Mouse (Mus musculus): ENCODE measurements around the gene Gm10563. TPM values are rescaled to one million over a fixed set of nuclear protein-coding genes. Genes with fewer than 3 reads are reported as not detected.

Gm10563 gene
- not detected for total RNA-seq (2023)

DNA sequence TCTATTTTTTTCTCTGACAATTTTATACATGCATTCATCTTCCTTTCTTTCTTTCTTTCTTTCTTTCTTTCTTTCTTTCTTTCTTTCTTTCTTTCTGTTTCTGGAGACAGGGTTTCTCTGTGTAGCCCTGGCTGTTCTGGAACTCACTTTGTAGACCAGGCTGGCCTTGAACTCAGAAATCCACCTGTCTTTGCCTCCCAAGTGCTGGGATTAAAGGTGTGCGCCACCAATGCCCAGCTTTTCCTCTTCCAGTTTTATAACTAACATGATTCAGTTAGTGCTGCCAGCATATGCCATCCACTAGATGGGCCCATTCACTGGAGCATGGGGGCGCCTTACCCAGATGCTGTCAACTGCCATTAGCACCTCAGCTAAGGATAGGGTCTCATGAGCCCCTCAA lies at the start of gene Gm10563:
Gm10563 (minus strand) TSS at position 101 of the 400 bp plus-strand sequence.

DNA sequence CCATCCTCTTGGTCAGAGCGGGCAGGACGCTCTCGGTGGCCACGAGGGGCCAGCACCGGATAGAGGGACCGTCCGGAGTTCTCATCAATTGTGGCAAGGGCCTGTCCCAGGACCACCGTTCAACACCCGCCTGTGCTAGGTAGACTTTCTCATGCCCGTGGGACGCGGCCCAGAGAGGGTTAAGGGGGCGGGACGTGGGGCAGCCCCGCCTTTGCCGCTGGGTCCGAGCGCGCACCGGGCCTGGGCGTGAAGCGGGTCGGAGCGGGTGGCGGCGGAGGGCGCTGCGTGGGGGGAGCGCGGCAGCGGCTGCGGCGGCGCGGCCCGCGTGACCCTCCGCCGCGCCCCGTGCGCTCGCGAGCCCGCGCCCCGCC lies 48.9 kb upstream of the Gm10563 start, which contains the start of gene Fndc10:
Fndc10 (plus strand) TSS at position 232 of the 371 bp plus-strand sequence.

DNA sequence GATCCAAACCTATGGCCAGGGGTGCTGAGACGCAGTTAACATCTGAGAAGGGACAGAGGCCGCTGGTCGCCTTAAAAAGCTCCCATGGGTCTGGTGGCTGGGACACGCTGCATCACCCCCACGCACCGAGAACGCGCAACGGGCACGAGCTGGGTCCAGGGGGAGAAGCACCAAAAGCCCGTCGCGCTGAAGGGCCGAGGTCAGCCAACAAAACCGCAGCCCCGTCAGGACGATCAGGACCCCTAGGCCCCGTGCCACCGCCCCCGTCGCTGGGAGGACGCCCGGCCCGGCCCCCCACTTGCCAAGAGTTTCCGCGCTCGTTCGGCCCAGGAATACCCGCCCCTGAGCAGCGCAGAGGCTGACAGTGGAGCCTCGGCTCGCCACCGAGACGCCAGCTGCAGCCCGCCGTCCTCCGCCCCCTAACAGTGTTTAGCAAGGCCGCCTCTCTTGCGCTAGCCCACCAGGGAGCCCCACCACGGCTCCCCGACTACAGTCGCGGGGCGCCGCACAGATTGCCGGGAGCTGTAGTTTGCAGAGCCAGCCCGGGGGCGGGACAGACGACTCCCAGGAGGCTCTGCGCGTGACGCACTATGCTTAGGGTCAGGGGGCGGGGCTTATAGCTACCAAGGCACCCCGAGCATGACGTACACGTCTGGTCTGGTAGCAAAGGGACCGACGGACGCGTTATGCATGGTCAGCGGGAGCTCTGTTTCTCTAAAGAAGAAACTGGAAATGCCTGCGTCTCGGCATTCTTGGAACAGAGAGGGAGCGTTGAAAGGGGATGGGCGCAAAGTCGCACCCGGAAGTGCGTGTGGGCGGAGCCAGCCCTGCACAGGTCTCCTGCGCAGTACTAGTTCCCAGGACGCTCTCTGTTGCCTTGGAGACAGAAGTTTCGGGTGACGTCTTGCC lies 23.7 kb upstream of the Gm10563 start, which contains the start of gene Mib2:
Mib2 (minus strand) TSS at position 510 of the 909 bp plus-strand sequence.

DNA sequence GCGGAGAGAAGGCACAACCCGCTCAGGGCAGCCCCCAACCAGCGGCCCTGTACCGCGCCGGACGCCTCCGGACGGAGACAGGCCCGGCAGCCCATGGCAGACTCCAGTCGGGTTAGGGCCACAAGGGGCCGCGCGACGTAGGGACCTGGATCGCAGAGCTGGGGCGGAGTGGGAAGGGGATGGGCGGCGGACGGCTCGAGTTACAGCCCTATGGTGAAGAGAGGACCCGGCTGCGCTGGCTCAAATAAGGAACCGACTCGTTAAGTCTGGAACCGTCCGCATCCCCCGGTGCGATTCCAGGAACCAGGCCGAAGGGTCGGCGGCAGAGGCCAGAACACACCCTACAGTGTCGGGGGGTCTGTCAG lies 7.9 kb upstream of the Gm10563 start, which contains the start of gene Mmp23:
Mmp23 (minus strand) TSS at position 299 of the 365 bp plus-strand sequence.

DNA sequence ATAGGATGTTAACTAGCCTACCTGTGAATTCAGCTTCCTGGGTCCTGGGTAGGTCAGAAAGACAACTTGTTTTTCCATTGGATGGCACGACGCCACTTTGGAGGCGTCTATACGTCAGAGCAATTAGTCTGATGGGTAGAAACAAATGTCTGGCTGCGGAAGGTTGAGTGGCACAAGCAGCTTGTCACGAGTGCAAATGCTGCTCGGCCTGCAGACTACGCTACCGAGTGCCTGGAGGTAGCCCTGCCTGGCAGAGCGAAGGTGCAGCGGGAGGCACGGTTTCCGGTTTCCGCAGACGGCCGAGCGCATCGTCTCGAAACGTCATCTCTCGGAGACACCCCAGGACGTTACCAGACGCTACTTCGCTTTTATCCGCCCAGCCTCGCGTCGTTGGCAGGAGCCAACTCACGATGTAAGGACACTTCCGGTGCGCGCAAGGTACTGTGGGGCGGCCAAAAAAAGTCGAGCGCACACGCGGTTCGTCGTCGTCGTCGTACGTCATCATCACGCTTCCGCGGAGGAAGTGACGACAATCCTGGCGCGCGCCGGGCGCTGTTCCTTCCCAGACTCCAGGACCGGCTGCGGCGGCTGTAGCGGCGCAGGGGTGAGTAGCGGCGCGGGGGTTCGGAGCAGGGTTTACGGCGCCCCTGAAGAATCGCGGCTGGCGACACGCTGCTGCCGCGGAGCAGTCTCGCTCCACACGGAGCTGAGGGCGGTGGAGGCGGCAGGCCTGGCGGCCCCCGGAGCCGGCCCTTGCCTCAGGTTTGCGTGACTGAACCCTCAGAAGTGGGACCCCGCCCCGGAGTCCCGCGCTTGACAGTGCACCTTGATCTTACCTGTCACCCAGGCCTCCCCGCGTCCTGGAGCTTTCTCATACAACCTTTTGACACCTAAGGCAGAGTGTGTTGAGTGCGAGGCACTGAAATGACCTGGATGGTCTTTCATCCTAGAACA lies 20.6 kb downstream of the Gm10563 start, which contains the start of gene Cdk11b:
Cdk11b (plus strand) TSS at position 517 of the 954 bp plus-strand sequence.

DNA sequence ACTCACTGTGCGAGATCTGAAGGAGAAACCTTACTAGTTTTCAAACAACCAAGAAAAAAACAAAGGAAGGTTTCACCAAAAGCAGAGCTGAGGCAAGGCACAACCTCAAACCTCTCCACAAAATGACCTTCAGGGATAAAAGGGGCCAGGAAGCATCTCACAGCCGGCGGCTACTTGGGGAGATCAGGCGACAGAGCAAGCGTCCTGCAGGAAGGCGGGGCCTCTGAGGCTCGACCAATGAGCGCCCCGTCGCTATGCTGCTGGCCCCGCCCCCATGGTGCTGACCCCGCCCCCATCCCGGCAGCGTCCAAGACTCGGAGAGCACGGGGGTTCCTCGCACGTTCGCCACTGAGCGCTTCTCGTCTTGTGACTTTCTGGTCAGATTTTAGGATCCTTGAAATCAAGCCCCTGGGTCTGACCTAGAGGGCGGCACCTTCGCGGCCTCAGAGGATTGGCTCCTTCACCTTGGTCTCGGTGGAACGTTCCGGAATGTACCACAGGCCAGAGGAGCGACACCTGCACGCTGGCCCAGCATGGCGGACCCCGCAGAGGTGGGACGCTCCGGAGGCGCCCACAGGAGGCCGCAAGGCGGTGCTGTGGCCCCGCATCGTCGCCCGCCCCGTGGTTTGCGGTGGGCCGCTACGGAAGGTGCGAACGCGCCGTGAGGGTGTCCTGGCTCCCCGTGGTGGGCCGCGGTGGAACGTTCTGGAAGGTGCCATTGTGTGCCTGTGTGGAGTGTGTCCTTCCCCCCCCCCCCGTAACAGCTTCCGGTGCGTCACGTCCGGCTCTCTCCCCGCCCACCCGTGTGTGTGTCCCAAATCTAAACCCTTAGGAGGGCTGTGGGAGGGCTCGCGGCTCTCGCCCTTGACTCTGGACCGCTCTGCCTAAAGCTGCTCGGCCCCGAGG lies 43.9 kb downstream of the Gm10563 start, which contains the start of gene Slc35e2:
Slc35e2 (plus strand) TSS at position 326 of the 906 bp plus-strand sequence.

Other genes with a start within 250 kb of the Gm10563 start
- not detected for gene Gabrd, start 247.3 kb downstream of the Gm10563 start, total RNA-seq (2023)
- gene Cfap74, start 236.2 kb downstream of the Gm10563 start, total RNA-seq (2023), result 1.3 TPM
- not detected for gene Tmem52, start 176.3 kb downstream of the Gm10563 start, total RNA-seq (2023)
- gene Gnb1, start 154.0 kb downstream of the Gm10563 start, total RNA-seq (2023), result 238 TPM
- 49.7 TPM for gene Nadk, start 83.0 kb downstream of the Gm10563 start, total RNA-seq (2023)
- 32.1 TPM for gene Slc35e2, start 44.0 kb downstream of the Gm10563 start, total RNA-seq (2023)
- 173 TPM for gene Cdk11b, start 20.6 kb downstream of the Gm10563 start, total RNA-seq (2023)
- gene Mmp23, start 8.0 kb upstream of the Gm10563 start, total RNA-seq (2023), result not detected
- gene Mib2, start 23.8 kb upstream of the Gm10563 start, total RNA-seq (2023), result 43.4 TPM
- gene Fndc10, start 48.9 kb upstream of the Gm10563 start, total RNA-seq (2023), result 6.3 TPM
- gene Ssu72, start 59.4 kb upstream of the Gm10563 start, total RNA-seq (2023), result 66.8 TPM
- gene Tmem240, start 89.4 kb upstream of the Gm10563 start, total RNA-seq (2023), result 0.46 TPM
- 54.1 TPM for gene Atad3a, start 115.7 kb upstream of the Gm10563 start, total RNA-seq (2023)
- gene Vwa1, start 129.3 kb upstream of the Gm10563 start, total RNA-seq (2023), result not detected
- not detected for gene Tmem88b, start 140.5 kb upstream of the Gm10563 start, total RNA-seq (2023)
- not detected for gene Ankrd65, start 145.0 kb upstream of the Gm10563 start, total RNA-seq (2023)
- gene Mrpl20, start 157.5 kb upstream of the Gm10563 start, total RNA-seq (2023), result 42.1 TPM
- gene Ccnl2, start 167.1 kb upstream of the Gm10563 start, total RNA-seq (2023), result 224 TPM
- 77.3 TPM for gene Aurkaip1, start 185.9 kb upstream of the Gm10563 start, total RNA-seq (2023)
- 2.2 TPM for gene Mxra8, start 194.3 kb upstream of the Gm10563 start, total RNA-seq (2023)
- 65.7 TPM for gene Dvl1, start 202.0 kb upstream of the Gm10563 start, total RNA-seq (2023)
- 1.3 TPM for gene Tas1r3, start 218.0 kb upstream of the Gm10563 start, total RNA-seq (2023)
- gene Cptp, start 224.0 kb upstream of the Gm10563 start, total RNA-seq (2023), result 16.1 TPM
- 63.0 TPM for gene Ints11, start 224.1 kb upstream of the Gm10563 start, total RNA-seq (2023)
- 46.0 TPM for gene Pusl1, start 246.4 kb upstream of the Gm10563 start, total RNA-seq (2023)
- gene Acap3, start 246.4 kb upstream of the Gm10563 start, total RNA-seq (2023), result 48.0 TPM

All from CD8-positive naive resting alpha-beta T cell, adult 57 days (primary cell).